Mouse (Mus musculus) heart, embryonic 10.5 days (tissue): ENCODE measurements at regions not wholly inside any gene's neighbourhood (a gene's known extent, or its start where the extent isn't known, plus 50 kb on each side); places are given as distances from the start of the nearest gene placed in this dataset.
"Not testable (repeated sequence)": the region's sequence is repeated elsewhere in the genome, so short reads cannot be mapped to it uniquely, and the experiment has no call there.

Source experiments
- DNase-seq: peaks from one replicate; pipeline ENCODE4 v3.0.0-alpha.2; 2017; ENCODE audit warnings: low spot score
- H3K27ac ChIP-seq: fragments of 300-500 bp; sonication (generic); 2 replicates; pipeline ENCODE4 v1.5.1; 2016; ENCODE audit warnings: mild to moderate bottlenecking
- H3K27me3 ChIP-seq: fragments of 300-500 bp; sonication (generic); 2 replicates; pipeline ENCODE4 v1.6.1; 2016; ENCODE audit warnings: mild to moderate bottlenecking; ENCODE audit not compliant: poor library complexity, insufficient read depth, severe bottlenecking
- H3K36me3 ChIP-seq: fragments of 300-500 bp; sonication (generic); 2 replicates; pipeline ENCODE4 v1.6.1; 2016; ENCODE audit warnings: mild to moderate bottlenecking, moderate library complexity
- H3K4me1 ChIP-seq: fragments of 300-500 bp; sonication (generic); 2 replicates; pipeline ENCODE4 v1.6.1; 2016; ENCODE audit warnings: mild to moderate bottlenecking
- H3K4me3 ChIP-seq: fragments of 300-500 bp; sonication (generic); 2 replicates; pipeline ENCODE4 v1.5.1; 2016; ENCODE audit warnings: mild to moderate bottlenecking, moderate library complexity
- H3K9me3 ChIP-seq: fragments of 300-500 bp; sonication (generic); 2 replicates; pipeline ENCODE4 v1.6.1; 2016; ENCODE audit warnings: mild to moderate bottlenecking, moderate library complexity
- WGBS: fragments of 180-500 bp; shearing (Covaris S2); methylation state at CpG from one replicate; pipeline ENCODE4 v1.1.7; 2016; 5-methylcytosine and 5-hydroxymethylcytosine counted together

- Histone ChIP-seq H3K36me3 (no peaks in the 10 kb centered on the region), H3K4me3 (no peak overlapping the region), H3K27ac (no peak overlapping the region), H3K27me3 (no peaks in the 10 kb centered on the region), H3K9me3 (no peaks in the 10 kb centered on the region), H3K4me1 (no peaks in the 10 kb centered on the region)
- DNase-seq, result peak; percentile 39
- WGBS, result 85% methylated on average over 3 of the region's 3 CpGs
Measured at GRCm38 (mm10) chr13:72541706-72542105, 86.9 kb upstream of the Irx2 start.

GRCm38 (mm10) chr13:72557951-72558350 lies 70.7 kb upstream of the Irx2 start:
- DNase-seq, result peak; percentile 58
- Histone ChIP-seq H3K4me3 (no peak overlapping the region), H3K4me1 (no peaks in the 10 kb centered on the region), H3K27me3 (no peaks in the 10 kb centered on the region), H3K36me3 (no peaks in the 10 kb centered on the region), H3K9me3 (no peaks in the 10 kb centered on the region), H3K27ac (no peak overlapping the region)
- 73% methylated on average over 8 of the region's 8 CpGs for WGBS

- H3K4me3 ChIP-seq, result no peak overlapping the region
- H3K4me1 ChIP-seq, result no peaks in the 10 kb centered on the region
- DNase-seq, result peak; percentile 59
- no peaks in the 10 kb centered on the region for H3K36me3 ChIP-seq
- no peak overlapping the region for H3K27ac ChIP-seq
- WGBS, result 34% methylated on average over 7 of the region's 7 CpGs
- no peaks in the 10 kb centered on the region for H3K9me3 ChIP-seq
- H3K27me3 ChIP-seq, result no peaks in the 10 kb centered on the region
Measured at GRCm38 (mm10) chr13:72571871-72572270, 56.7 kb upstream of the Irx2 start.

- Histone ChIP-seq H3K9me3 (no peaks in the 10 kb centered on the region), H3K27me3 (no peaks in the 10 kb centered on the region)
- 53% methylated on average over 1 of the region's 1 CpGs for WGBS
Measured at GRCm38 (mm10) chr13:72572846-72573245, 55.8 kb upstream of the Irx2 start.

GRCm38 (mm10) chr13:72574126-72574525 lies 54.5 kb upstream of the Irx2 start:
- DNase-seq, result peak; percentile 1
- not testable (repeated sequence) for H3K27ac ChIP-seq, H3K4me1 ChIP-seq, H3K27me3 ChIP-seq, H3K36me3 ChIP-seq, H3K4me3 ChIP-seq, H3K9me3 ChIP-seq
- 64% methylated on average over 4 of the region's 4 CpGs for WGBS

More at GRCm38 (mm10) chr13:72572846-72573245, 55.8 kb upstream of the Irx2 start:
- no peaks in the 10 kb centered on the region for H3K36me3 ChIP-seq
- peak; percentile 53 for DNase-seq
- H3K4me3 ChIP-seq, result no peak overlapping the region
- no peaks in the 10 kb centered on the region for H3K4me1 ChIP-seq
- H3K27ac ChIP-seq, result no peak overlapping the region

- H3K4me3 ChIP-seq, result no peak overlapping the region
- no peaks in the 10 kb centered on the region for H3K27me3 ChIP-seq
Measured at GRCm38 (mm10) chr13:72576485-72576884, 52.1 kb upstream of the Irx2 start.

GRCm38 (mm10) chr13:72578416-72578815 lies 50.2 kb upstream of the Irx2 start:
- Histone ChIP-seq H3K4me3 (no peak overlapping the region), H3K27ac (no peak overlapping the region), H3K36me3 (no peaks in the 10 kb centered on the region), H3K27me3 (no peaks in the 10 kb centered on the region), H3K9me3 (no peaks in the 10 kb centered on the region), H3K4me1 (no peaks in the 10 kb centered on the region)
- WGBS, result 79% methylated on average over 3 of the region's 3 CpGs
- peak; percentile 64 for DNase-seq

More at GRCm38 (mm10) chr13:72576485-72576884, 52.1 kb upstream of the Irx2 start:
- no peaks in the 10 kb centered on the region for H3K36me3 ChIP-seq
- no peak for DNase-seq
- no peak overlapping the region for H3K27ac ChIP-seq
- no peaks in the 10 kb centered on the region for H3K4me1 ChIP-seq
- no peaks in the 10 kb centered on the region for H3K9me3 ChIP-seq
- WGBS, result 25% methylated on average over 6 of the region's 6 CpGs
